Mouse (Mus musculus) heart, postnatal 36 days (tissue): ENCODE results near the gene Olfr1148. TPM values are rescaled to one million over a fixed set of nuclear protein-coding genes. Genes with fewer than 3 reads are reported as not detected.

Experiments used
- DNase-seq, 2 experiments: peaks; one replicate each; pipeline ENCODE4 v3.0.0; 2021 to 2022
- intact Hi-C: fragments of 180-260 bp; cut with DNase I; formaldehyde crosslinking; loops from one replicate; pipeline ENCODE4 v1.15.1; 2025
- total RNA-seq, 2 experiments: library from RNA; stranded (reverse); gene quantifications; 2 replicates each; pipeline ENCODE4 v1.2.3; 2021

Gene Olfr1148
- not detected for total RNA-seq

- DNase-seq, result no peak
- intact Hi-C loops, result no loop called here
Observed at GRCm38 (mm10) chr2:87830233-87830632, at the start of gene Olfr1148. Gene Olfr1148 (plus strand): TSS chr2:87830533.

- intact Hi-C loops, result no loop called here
Observed at GRCm38 (mm10) chr2:87800292-87800691, 30.0 kb upstream of the Olfr1148 start, which contains the start of gene Olfr1143. Gene Olfr1143 (plus strand): TSS chr2:87800592.

GRCm38 (mm10) chr2:87809522-87809921, 20.8 kb upstream of the Olfr1148 start, which contains the start of gene Olfr1145:
Gene Olfr1145 (plus strand): TSS chr2:87809822.
- intact Hi-C loops, result no loop called here
- DNase-seq, result no peak

More at GRCm38 (mm10) chr2:87800292-87800691, 30.0 kb upstream of the Olfr1148 start, which contains the start of gene Olfr1143:
- DNase-seq, result no peak

GRCm38 (mm10) chr2:87843693-87844092, 13.4 kb downstream of the Olfr1148 start, which contains the start of gene Olfr1150-ps1:
Gene Olfr1150-ps1 (plus strand): TSS chr2:87843993.
- intact Hi-C loops, result no loop called here
- no peak for DNase-seq

GRCm38 (mm10) chr2:87855562-87855961, 25.2 kb downstream of the Olfr1148 start, which contains the start of gene Olfr1151:
Gene Olfr1151 (plus strand): TSS chr2:87855862.
- no peak for DNase-seq
- intact Hi-C loops, result no loop called here

- DNase-seq, result no peak
- intact Hi-C loops, result no loop called here
Observed at GRCm38 (mm10) chr2:87866192-87866591, 35.9 kb downstream of the Olfr1148 start, which contains the start of gene Olfr1152. Gene Olfr1152 (plus strand): TSS chr2:87866492.

Other genes starting within 250 kb of the Olfr1148 start
- gene Olfr1130, start 224.3 kb upstream of the Olfr1148 start, total RNA-seq, result not detected
- gene Olfr1131, start 203.4 kb upstream of the Olfr1148 start, total RNA-seq, result not detected
- gene Olfr1132, start 193.0 kb upstream of the Olfr1148 start, total RNA-seq, result not detected
- gene Olfr1133, start 183.2 kb upstream of the Olfr1148 start, total RNA-seq, result not detected
- not detected for gene Olfr1134, start 172.1 kb upstream of the Olfr1148 start, total RNA-seq
- gene Olfr1135, start 156.9 kb upstream of the Olfr1148 start, total RNA-seq, result not detected
- gene Olfr1136, start 136.6 kb upstream of the Olfr1148 start, total RNA-seq, result not detected
- not detected for gene Olfr1137, start 117.4 kb upstream of the Olfr1148 start, total RNA-seq
- gene Olfr1138, start 90.6 kb upstream of the Olfr1148 start, total RNA-seq, result not detected
- not detected for gene Olfr1140, start 86.8 kb upstream of the Olfr1148 start, total RNA-seq
- not detected for gene Olfr1141, start 76.5 kb upstream of the Olfr1148 start, total RNA-seq
- gene Olfr152, start 51.0 kb upstream of the Olfr1148 start, total RNA-seq, result not detected
- gene Olfr1143, start 29.9 kb upstream of the Olfr1148 start, total RNA-seq, result not detected
- not detected for gene Olfr1145, start 20.7 kb upstream of the Olfr1148 start, total RNA-seq
- gene Olfr1150-ps1, start 13.5 kb downstream of the Olfr1148 start, total RNA-seq, result not detected
- gene Olfr1151, start 25.3 kb downstream of the Olfr1148 start, total RNA-seq, result not detected
- not detected for gene Olfr1152, start 36.0 kb downstream of the Olfr1148 start, total RNA-seq
- not detected for gene Olfr1153, start 64.4 kb downstream of the Olfr1148 start, total RNA-seq
- not detected for gene Olfr1154, start 74.6 kb downstream of the Olfr1148 start, total RNA-seq
- not detected for gene Olfr1155, start 114.6 kb downstream of the Olfr1148 start, total RNA-seq
- not detected for gene Olfr1156, start 122.6 kb downstream of the Olfr1148 start, total RNA-seq
- not detected for gene Olfr1157, start 137.8 kb downstream of the Olfr1148 start, total RNA-seq
- not detected for gene Olfr74, start 144.1 kb downstream of the Olfr1148 start, total RNA-seq
- gene Olfr1158, start 159.6 kb downstream of the Olfr1148 start, total RNA-seq, result not detected
- not detected for gene Olfr1160, start 177.7 kb downstream of the Olfr1148 start, total RNA-seq
- not detected for gene Olfr1161, start 192.2 kb downstream of the Olfr1148 start, total RNA-seq
- gene Olfr73, start 207.2 kb downstream of the Olfr1148 start, total RNA-seq, result not detected
- not detected for gene Olfr1162, start 220.6 kb downstream of the Olfr1148 start, total RNA-seq
- gene Olfr1163, start 241.3 kb downstream of the Olfr1148 start, total RNA-seq, result not detected